Mouse (Mus musculus): ENCODE measurements around the gene Hbb-bh1. TPM values are rescaled to one million over a fixed set of nuclear protein-coding genes. Genes with fewer than 3 reads are reported as not detected.

Hbb-bh1 gene
- 7,786 and 8,740 TPM in 2 replicates for polyA plus RNA-seq (2014; fragmentation: Nextera tagmentation; extraction: Ambion mirVana)

DNA sequence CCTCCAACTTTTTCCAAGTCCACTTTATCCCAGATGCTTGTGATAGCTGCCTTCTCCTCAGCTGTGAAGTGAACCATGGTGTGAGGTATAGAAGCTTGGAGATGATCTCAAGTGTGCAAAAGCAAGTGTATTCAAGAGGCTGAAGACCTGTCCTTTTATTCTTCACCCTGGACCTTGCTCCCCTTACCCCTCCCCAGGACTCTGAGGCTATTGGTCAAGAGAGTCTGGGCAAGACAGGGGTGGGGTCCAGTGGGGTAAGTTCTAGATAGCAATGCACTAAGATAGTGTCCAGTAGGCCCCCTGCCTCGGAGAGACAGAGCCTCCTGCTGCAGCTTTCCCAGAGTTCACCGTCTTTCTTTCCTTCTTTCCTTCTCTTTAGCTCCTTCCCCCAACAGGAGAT is at the start of gene Hbb-bh1:
Hbb-bh1 (minus strand) TSS at position 131 of the 400 bp plus-strand sequence.
- Histone ChIP-seq H3K4me3 (ENCODE audit: low read depth, low read length) (peak within 1 kb of the TSS; percentile 32), H3K4me1 (ENCODE audit: control insufficient read depth, insufficient read depth, low read length) (no peaks in the 10 kb centered on the region), H3K27ac (ENCODE audit: low read depth, low read length) (peak within 1 kb of the TSS; percentile 70), H3K4me2 (peak within 1 kb of the TSS; percentile 34), H3K9ac (ENCODE audit: low read depth, low read length) (peak within 1 kb of the TSS; percentile 34), H3K9me3 (replicated peaks; ENCODE audit: control insufficient read depth, low read length) (no peaks in the 10 kb centered on the region), H3K36me3 (ENCODE audit: control insufficient read depth, insufficient read depth, low read length) (no peaks in the 10 kb centered on the region), H3K27me3 (ENCODE audit: control insufficient read depth, insufficient read depth, low read length) (no peaks in the 10 kb centered on the region)
- peak; percentile 89 for ATAC-seq (replicated peaks; ENCODE audit: insufficient number of reproducible peaks, low FRiP score, low TSS enrichment)
- 61% methylated on average over 2 of the region's 2 CpGs for WGBS (ENCODE audit: insufficient replicate concordance)

- Histone ChIP-seq H3K4me1 (ENCODE audit: control insufficient read depth, insufficient read depth, low read length) (no peaks in the 10 kb centered on the region), H3K4me3 (ENCODE audit: low read depth, low read length) (no peak within 1 kb of the TSS), H3K27ac (ENCODE audit: low read depth, low read length) (no peak within 1 kb of the TSS), H3K36me3 (ENCODE audit: control insufficient read depth, insufficient read depth, low read length) (no peaks in the 10 kb centered on the region), H3K4me2 (no peak within 1 kb of the TSS), H3K27me3 (ENCODE audit: control insufficient read depth, insufficient read depth, low read length) (no peaks in the 10 kb centered on the region), H3K9me3 (replicated peaks; ENCODE audit: control insufficient read depth, low read length) (no peaks in the 10 kb centered on the region), H3K9ac (ENCODE audit: low read depth, low read length) (no peak within 1 kb of the TSS)
- no peak for ATAC-seq (replicated peaks; ENCODE audit: insufficient number of reproducible peaks, low FRiP score, low TSS enrichment)
Measured at GRCm38 (mm10) chr7:103886152-103886551, 43.2 kb upstream of the Hbb-bh1 start, which contains the start of gene Olfr66. TSS of gene Olfr66 (minus strand) at chr7:103886252.

DNA sequence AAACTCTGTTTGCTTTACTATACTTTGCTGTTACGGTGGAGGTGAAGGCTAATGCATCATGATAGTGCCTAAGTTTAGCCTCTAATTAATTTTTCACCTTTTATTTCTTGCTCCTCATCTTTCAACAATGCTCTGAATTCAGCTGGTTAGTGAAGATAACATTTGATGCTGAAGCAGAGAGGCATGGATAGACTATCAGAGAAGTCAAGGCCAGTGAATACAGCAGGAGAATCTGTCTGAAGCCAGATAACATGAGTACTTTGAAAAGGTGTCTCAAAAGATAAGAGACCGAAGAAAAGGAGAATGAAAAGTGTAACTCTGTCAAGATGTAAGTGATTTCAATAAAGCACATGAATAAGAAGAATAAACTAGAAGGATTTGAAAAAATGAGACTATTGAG is 34.1 kb upstream of the Hbb-bh1 start:
- Histone ChIP-seq H3K4me2 (no peak overlapping the region), H3K27me3 (ENCODE audit: control insufficient read depth, insufficient read depth, low read length) (no peaks in the 10 kb centered on the region), H3K9me3 (replicated peaks; ENCODE audit: control insufficient read depth, low read length) (no peaks in the 10 kb centered on the region), H3K9ac (ENCODE audit: low read depth, low read length) (no peak overlapping the region), H3K4me1 (ENCODE audit: control insufficient read depth, insufficient read depth, low read length) (no peaks in the 10 kb centered on the region), H3K4me3 (ENCODE audit: low read depth, low read length) (no peak overlapping the region), H3K36me3 (ENCODE audit: control insufficient read depth, insufficient read depth, low read length) (no peaks in the 10 kb centered on the region), H3K27ac (ENCODE audit: low read depth, low read length) (no peak overlapping the region)
- 53% methylated on average over 2 of the region's 2 CpGs for WGBS (ENCODE audit: insufficient replicate concordance)
- ATAC-seq (replicated peaks; ENCODE audit: insufficient number of reproducible peaks, low FRiP score, low TSS enrichment), result peak; percentile 78

- no peaks in the 10 kb centered on the region for H3K9me3 ChIP-seq (replicated peaks; ENCODE audit: control insufficient read depth, low read length)
- no peaks in the 10 kb centered on the region for H3K4me1 ChIP-seq (ENCODE audit: control insufficient read depth, insufficient read depth, low read length)
- no peaks in the 10 kb centered on the region for H3K36me3 ChIP-seq (ENCODE audit: control insufficient read depth, insufficient read depth, low read length)
- H3K27me3 ChIP-seq (ENCODE audit: control insufficient read depth, insufficient read depth, low read length), result no peaks in the 10 kb centered on the region
- H3K9ac ChIP-seq (ENCODE audit: low read depth, low read length), result no peak overlapping the region
- H3K27ac ChIP-seq (ENCODE audit: low read depth, low read length), result no peak overlapping the region
- no peak overlapping the region for H3K4me3 ChIP-seq (ENCODE audit: low read depth, low read length)
- no peak overlapping the region for H3K4me2 ChIP-seq
- ATAC-seq (replicated peaks; ENCODE audit: insufficient number of reproducible peaks, low FRiP score, low TSS enrichment), result no peak
- 38% methylated on average over 5 of the region's 5 CpGs for WGBS (ENCODE audit: insufficient replicate concordance)
Measured at GRCm38 (mm10) chr7:103874451-103874850, 31.5 kb upstream of the Hbb-bh1 start.

- no peaks in the 10 kb centered on the region for H3K27me3 ChIP-seq (ENCODE audit: control insufficient read depth, insufficient read depth, low read length)
- 2% methylated on average over 1 of the region's 1 CpGs for WGBS (ENCODE audit: insufficient replicate concordance)
- 0 out of 2 replicates have a peak overlapping the region, but pooled peaks have one; percentile 7 for H3K27ac ChIP-seq (ENCODE audit: low read depth, low read length)
- ATAC-seq (replicated peaks; ENCODE audit: insufficient number of reproducible peaks, low FRiP score, low TSS enrichment), result no peak
- no peaks in the 10 kb centered on the region for H3K4me1 ChIP-seq (ENCODE audit: control insufficient read depth, insufficient read depth, low read length)
- no peak overlapping the region for H3K4me3 ChIP-seq (ENCODE audit: low read depth, low read length)
- no peak overlapping the region for H3K4me2 ChIP-seq
- no peaks in the 10 kb centered on the region for H3K9me3 ChIP-seq (replicated peaks; ENCODE audit: control insufficient read depth, low read length)
- no peak overlapping the region for H3K9ac ChIP-seq (ENCODE audit: low read depth, low read length)
- no peaks in the 10 kb centered on the region for H3K36me3 ChIP-seq (ENCODE audit: control insufficient read depth, insufficient read depth, low read length)
Measured at GRCm38 (mm10) chr7:103873064-103873463, 30.1 kb upstream of the Hbb-bh1 start.

GRCm38 (mm10) chr7:103870667-103871066 is 27.7 kb upstream of the Hbb-bh1 start:
- H3K36me3 ChIP-seq (ENCODE audit: control insufficient read depth, insufficient read depth, low read length), result no peaks in the 10 kb centered on the region
- H3K9ac ChIP-seq (ENCODE audit: low read depth, low read length), result no peak overlapping the region; the same call in 1 of the 2 replicates
- peak overlapping the region; percentile 84 for H3K27ac ChIP-seq (ENCODE audit: low read depth, low read length)
- no peaks in the 10 kb centered on the region for H3K27me3 ChIP-seq (ENCODE audit: control insufficient read depth, insufficient read depth, low read length)
- peak; percentile 89 for ATAC-seq (replicated peaks; ENCODE audit: insufficient number of reproducible peaks, low FRiP score, low TSS enrichment)
- H3K9me3 ChIP-seq (replicated peaks; ENCODE audit: control insufficient read depth, low read length), result no peaks in the 10 kb centered on the region
- no peak overlapping the region for H3K4me2 ChIP-seq
- H3K4me1 ChIP-seq (ENCODE audit: control insufficient read depth, insufficient read depth, low read length), result no peaks in the 10 kb centered on the region
- H3K4me3 ChIP-seq (ENCODE audit: low read depth, low read length), result no peak overlapping the region

DNA sequence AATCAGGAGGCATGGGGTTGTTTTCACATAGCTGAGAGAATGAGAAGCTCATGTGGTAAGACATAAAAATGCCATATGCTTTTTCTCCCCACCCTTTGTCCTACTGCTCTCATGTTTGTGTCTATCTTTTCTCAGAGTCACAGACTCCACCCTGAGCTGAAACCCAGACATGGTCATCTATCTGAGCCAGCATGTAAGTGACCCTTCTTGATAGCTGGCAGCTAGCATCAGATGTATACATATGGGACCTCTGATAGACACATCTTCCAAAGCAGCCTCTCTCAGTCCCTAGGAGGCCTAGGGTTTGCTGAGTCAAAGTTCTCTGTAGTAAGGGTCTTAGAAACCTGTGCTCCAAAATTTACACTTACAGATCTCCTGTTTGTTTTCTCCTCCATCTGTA is 22.8 kb upstream of the Hbb-bh1 start:
- no peaks in the 10 kb centered on the region for H3K36me3 ChIP-seq (ENCODE audit: control insufficient read depth, insufficient read depth, low read length)
- H3K4me2 ChIP-seq, result no peak overlapping the region
- H3K4me3 ChIP-seq (ENCODE audit: low read depth, low read length), result no peak overlapping the region
- H3K9me3 ChIP-seq (replicated peaks; ENCODE audit: control insufficient read depth, low read length), result no peaks in the 10 kb centered on the region
- H3K27ac ChIP-seq (ENCODE audit: low read depth, low read length), result peak overlapping the region; percentile 82
- peak; percentile 90 for ATAC-seq (replicated peaks; ENCODE audit: insufficient number of reproducible peaks, low FRiP score, low TSS enrichment)
- H3K4me1 ChIP-seq (ENCODE audit: control insufficient read depth, insufficient read depth, low read length), result no peaks in the 10 kb centered on the region
- H3K9ac ChIP-seq (ENCODE audit: low read depth, low read length), result no peak overlapping the region
- no peaks in the 10 kb centered on the region for H3K27me3 ChIP-seq (ENCODE audit: control insufficient read depth, insufficient read depth, low read length)

DNA sequence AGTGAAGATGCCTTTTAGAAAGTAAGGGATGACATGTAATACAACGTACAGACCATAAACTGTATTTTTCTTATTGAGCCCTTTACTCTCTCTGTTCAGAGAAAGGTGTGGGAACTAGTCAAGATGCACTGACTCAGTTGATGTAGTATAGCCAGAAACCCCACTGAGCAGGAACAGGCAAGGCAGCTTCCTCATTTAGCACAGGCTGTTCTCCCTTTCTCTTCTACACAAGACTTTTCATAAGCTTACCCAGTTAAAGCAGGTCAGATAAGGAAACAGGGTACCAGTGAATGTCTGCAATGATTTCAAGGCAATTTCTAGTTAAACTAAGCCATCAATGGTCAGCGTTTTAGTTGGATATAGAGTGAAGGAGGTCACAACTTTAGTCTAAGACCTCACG is 18.6 kb upstream of the Hbb-bh1 start:
- H3K9ac ChIP-seq (ENCODE audit: low read depth, low read length), result no peak overlapping the region
- H3K4me2 ChIP-seq, result no peak overlapping the region
- 70% methylated on average over 3 of the region's 3 CpGs for WGBS (ENCODE audit: insufficient replicate concordance)

DNA sequence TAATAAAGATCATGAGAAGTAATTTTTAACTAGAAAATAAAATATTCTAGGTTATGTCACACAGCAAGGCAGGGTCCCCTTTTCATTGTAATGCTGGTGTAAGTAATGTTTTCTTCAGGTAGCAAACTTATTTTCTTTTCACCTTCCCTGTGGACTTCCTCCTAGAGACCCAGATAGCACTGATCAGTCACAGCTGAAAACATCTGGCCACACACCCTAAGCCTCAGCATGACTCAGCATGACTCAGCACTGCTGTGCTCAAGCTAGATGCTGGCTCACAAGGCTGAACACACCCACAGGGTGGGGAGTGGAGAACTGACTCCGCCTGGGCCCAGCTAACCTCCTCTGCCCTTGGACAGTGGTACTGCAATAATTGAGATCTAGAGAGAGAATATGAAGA is 17.9 kb upstream of the Hbb-bh1 start:
- H3K4me3 ChIP-seq (ENCODE audit: low read depth, low read length), result no peak overlapping the region
- no peaks in the 10 kb centered on the region for H3K4me1 ChIP-seq (ENCODE audit: control insufficient read depth, insufficient read depth, low read length)
- WGBS (ENCODE audit: insufficient replicate concordance), result 38% methylated on average over 1 of the region's 1 CpGs
- H3K9me3 ChIP-seq (replicated peaks; ENCODE audit: control insufficient read depth, low read length), result no peaks in the 10 kb centered on the region
- H3K27me3 ChIP-seq (ENCODE audit: control insufficient read depth, insufficient read depth, low read length), result no peaks in the 10 kb centered on the region
- H3K27ac ChIP-seq (ENCODE audit: low read depth, low read length), result peak overlapping the region; percentile 75; the same call in 1 of the 2 replicates
- ATAC-seq (replicated peaks; ENCODE audit: insufficient number of reproducible peaks, low FRiP score, low TSS enrichment), result peak; percentile 91
- no peak overlapping the region for H3K4me2 ChIP-seq
- no peaks in the 10 kb centered on the region for H3K36me3 ChIP-seq (ENCODE audit: control insufficient read depth, insufficient read depth, low read length)
- no peak overlapping the region for H3K9ac ChIP-seq (ENCODE audit: low read depth, low read length)

More for the DNA sequence above, 18.6 kb upstream of the Hbb-bh1 start:
- H3K27me3 ChIP-seq (ENCODE audit: control insufficient read depth, insufficient read depth, low read length), result no peaks in the 10 kb centered on the region
- no peak overlapping the region for H3K4me3 ChIP-seq (ENCODE audit: low read depth, low read length)
- no peaks in the 10 kb centered on the region for H3K36me3 ChIP-seq (ENCODE audit: control insufficient read depth, insufficient read depth, low read length)
- ATAC-seq (replicated peaks; ENCODE audit: insufficient number of reproducible peaks, low FRiP score, low TSS enrichment), result no peak
- H3K9me3 ChIP-seq (replicated peaks; ENCODE audit: control insufficient read depth, low read length), result no peaks in the 10 kb centered on the region
- H3K4me1 ChIP-seq (ENCODE audit: control insufficient read depth, insufficient read depth, low read length), result no peaks in the 10 kb centered on the region
- peak overlapping the region; percentile 75 for H3K27ac ChIP-seq (ENCODE audit: low read depth, low read length)

All from heart, embryonic 11.5 days (tissue).